Mouse (Mus musculus): ENCODE data around the gene Dnmbp. TPM values are rescaled to one million over a fixed set of nuclear protein-coding genes. Genes with fewer than 3 reads are reported as not detected.

Gene Dnmbp
- polyA plus RNA-seq, 1 experiment from 2014 or later = 8.4 TPM

GRCm38 (mm10) chr19:43968436-43969026 is 28.5 kb upstream of the Dnmbp start:
- Histone ChIP-seq H3K4me2 (ENCODE audit: low read depth, low read length) (no peak overlapping the region), H3K9me3 (ENCODE audit: control insufficient read depth, low read length) (no peaks in the 10 kb centered on the region), H3K9ac (replicated peaks; ENCODE audit: low read depth, low read length) (no peak overlapping the region), H3K4me3 (ENCODE audit: low read depth, low read length) (no peak overlapping the region), H3K36me3 (ENCODE audit: control insufficient read depth, insufficient read depth, low read length) (no peaks in the 10 kb centered on the region), H3K4me1 (ENCODE audit: control insufficient read depth, insufficient read depth, low read length) (no peaks in the 10 kb centered on the region), H3K27ac (ENCODE audit: low read depth, low read length) (no peak overlapping the region), H3K27me3 (ENCODE audit: control insufficient read depth, insufficient read depth, low read length) (no peaks in the 10 kb centered on the region)
- ATAC-seq (ENCODE audit: low read depth) = no peak
- WGBS = 52% methylated on average over 8 of the region's 11 CpGs

GRCm38 (mm10) chr19:43966481-43966880 is 26.5 kb upstream of the Dnmbp start:
- WGBS = 84% methylated on average over 2 of the region's 2 CpGs
- H3K27ac ChIP-seq (ENCODE audit: low read depth, low read length) = no peak overlapping the region
- H3K4me1 ChIP-seq (ENCODE audit: control insufficient read depth, insufficient read depth, low read length) = no peaks in the 10 kb centered on the region
- H3K4me2 ChIP-seq (ENCODE audit: low read depth, low read length) = no peak overlapping the region
- H3K4me3 ChIP-seq (ENCODE audit: low read depth, low read length) = no peak overlapping the region
- H3K9me3 ChIP-seq (ENCODE audit: control insufficient read depth, low read length) = no peaks in the 10 kb centered on the region
- no peak for ATAC-seq (ENCODE audit: low read depth)
- no peak overlapping the region for H3K9ac ChIP-seq (replicated peaks; ENCODE audit: low read depth, low read length)
- H3K36me3 ChIP-seq (ENCODE audit: control insufficient read depth, insufficient read depth, low read length) = no peaks in the 10 kb centered on the region
- H3K27me3 ChIP-seq (ENCODE audit: control insufficient read depth, insufficient read depth, low read length) = no peaks in the 10 kb centered on the region

- H3K9ac ChIP-seq (replicated peaks; ENCODE audit: low read depth, low read length) = no peak overlapping the region
- H3K27ac ChIP-seq (ENCODE audit: low read depth, low read length) = no peak overlapping the region
- H3K36me3 ChIP-seq (ENCODE audit: control insufficient read depth, insufficient read depth, low read length) = no peaks in the 10 kb centered on the region
- WGBS = 85% methylated on average over 11 of the region's 11 CpGs
- H3K27me3 ChIP-seq (ENCODE audit: control insufficient read depth, insufficient read depth, low read length) = no peaks in the 10 kb centered on the region
- H3K4me2 ChIP-seq (ENCODE audit: low read depth, low read length) = no peak overlapping the region
- H3K9me3 ChIP-seq (ENCODE audit: control insufficient read depth, low read length) = no peaks in the 10 kb centered on the region
- H3K4me1 ChIP-seq (ENCODE audit: control insufficient read depth, insufficient read depth, low read length) = no peaks in the 10 kb centered on the region
- no peak overlapping the region for H3K4me3 ChIP-seq (ENCODE audit: low read depth, low read length)
- ATAC-seq (ENCODE audit: low read depth) = no peak
Measured at GRCm38 (mm10) chr19:43965496-43966085, 25.6 kb upstream of the Dnmbp start.

- Histone ChIP-seq H3K9me3 (ENCODE audit: control insufficient read depth, low read length) (no peaks in the 10 kb centered on the region), H3K4me3 (ENCODE audit: low read depth, low read length) (no peak overlapping the region), H3K4me1 (ENCODE audit: control insufficient read depth, insufficient read depth, low read length) (no peaks in the 10 kb centered on the region), H3K27ac (ENCODE audit: low read depth, low read length) (no peak overlapping the region), H3K36me3 (ENCODE audit: control insufficient read depth, insufficient read depth, low read length) (no peaks in the 10 kb centered on the region), H3K9ac (replicated peaks; ENCODE audit: low read depth, low read length) (no peak overlapping the region), H3K4me2 (ENCODE audit: low read depth, low read length) (no peak overlapping the region), H3K27me3 (ENCODE audit: control insufficient read depth, insufficient read depth, low read length) (no peaks in the 10 kb centered on the region)
- no peak for ATAC-seq (ENCODE audit: low read depth)
- 71% methylated on average over 9 of the region's 9 CpGs for WGBS
Measured at GRCm38 (mm10) chr19:43962795-43963194, 22.8 kb upstream of the Dnmbp start.

- H3K36me3 ChIP-seq (ENCODE audit: control insufficient read depth, insufficient read depth, low read length) = no peaks in the 10 kb centered on the region
- no peak for ATAC-seq (ENCODE audit: low read depth)
- no peak overlapping the region for H3K4me2 ChIP-seq (ENCODE audit: low read depth, low read length)
- H3K27ac ChIP-seq (ENCODE audit: low read depth, low read length) = no peak overlapping the region
- H3K27me3 ChIP-seq (ENCODE audit: control insufficient read depth, insufficient read depth, low read length) = no peaks in the 10 kb centered on the region
- H3K9me3 ChIP-seq (ENCODE audit: control insufficient read depth, low read length) = no peaks in the 10 kb centered on the region
- H3K4me1 ChIP-seq (ENCODE audit: control insufficient read depth, insufficient read depth, low read length) = no peaks in the 10 kb centered on the region
- no peak overlapping the region for H3K9ac ChIP-seq (replicated peaks; ENCODE audit: low read depth, low read length)
- H3K4me3 ChIP-seq (ENCODE audit: low read depth, low read length) = no peak overlapping the region
- 84% methylated on average over 2 of the region's 2 CpGs for WGBS
Measured at GRCm38 (mm10) chr19:43961185-43961584, 21.2 kb upstream of the Dnmbp start.

- H3K27ac ChIP-seq (ENCODE audit: low read depth, low read length) = no peak overlapping the region
- no peaks in the 10 kb centered on the region for H3K36me3 ChIP-seq (ENCODE audit: control insufficient read depth, insufficient read depth, low read length)
- H3K4me2 ChIP-seq (ENCODE audit: low read depth, low read length) = no peak overlapping the region
- no peak overlapping the region for H3K4me3 ChIP-seq (ENCODE audit: low read depth, low read length)
- no peaks in the 10 kb centered on the region for H3K27me3 ChIP-seq (ENCODE audit: control insufficient read depth, insufficient read depth, low read length)
- no peak for ATAC-seq (ENCODE audit: low read depth)
- H3K4me1 ChIP-seq (ENCODE audit: control insufficient read depth, insufficient read depth, low read length) = no peaks in the 10 kb centered on the region
- H3K9ac ChIP-seq (replicated peaks; ENCODE audit: low read depth, low read length) = no peak overlapping the region
- WGBS = 92% methylated on average over 11 of the region's 11 CpGs
- H3K9me3 ChIP-seq (ENCODE audit: control insufficient read depth, low read length) = no peaks in the 10 kb centered on the region
Measured at GRCm38 (mm10) chr19:43960014-43960413, 20.0 kb upstream of the Dnmbp start.

- ATAC-seq (ENCODE audit: low read depth) = no peak
- Histone ChIP-seq H3K9me3 (ENCODE audit: control insufficient read depth, low read length) (no peaks in the 10 kb centered on the region), H3K4me1 (ENCODE audit: control insufficient read depth, insufficient read depth, low read length) (no peaks in the 10 kb centered on the region), H3K9ac (replicated peaks; ENCODE audit: low read depth, low read length) (no peak overlapping the region), H3K27ac (ENCODE audit: low read depth, low read length) (no peak overlapping the region), H3K36me3 (ENCODE audit: control insufficient read depth, insufficient read depth, low read length) (no peaks in the 10 kb centered on the region), H3K4me2 (ENCODE audit: low read depth, low read length) (no peak overlapping the region), H3K4me3 (ENCODE audit: low read depth, low read length) (no peak overlapping the region), H3K27me3 (ENCODE audit: control insufficient read depth, insufficient read depth, low read length) (no peaks in the 10 kb centered on the region)
- 23% methylated on average over 2 of the region's 2 CpGs for WGBS
Measured at GRCm38 (mm10) chr19:43959162-43959561, 19.2 kb upstream of the Dnmbp start.

GRCm38 (mm10) chr19:43957881-43958280 is 17.9 kb upstream of the Dnmbp start:
- H3K27me3 ChIP-seq (ENCODE audit: control insufficient read depth, insufficient read depth, low read length) = no peaks in the 10 kb centered on the region
- H3K9me3 ChIP-seq (ENCODE audit: control insufficient read depth, low read length) = no peaks in the 10 kb centered on the region
- H3K4me1 ChIP-seq (ENCODE audit: control insufficient read depth, insufficient read depth, low read length) = no peaks in the 10 kb centered on the region
- 82% methylated on average over 4 of the region's 4 CpGs for WGBS
- no peak overlapping the region for H3K4me3 ChIP-seq (ENCODE audit: low read depth, low read length)
- no peaks in the 10 kb centered on the region for H3K36me3 ChIP-seq (ENCODE audit: control insufficient read depth, insufficient read depth, low read length)
- ATAC-seq (ENCODE audit: low read depth) = no peak
- H3K4me2 ChIP-seq (ENCODE audit: low read depth, low read length) = no peak overlapping the region
- H3K9ac ChIP-seq (replicated peaks; ENCODE audit: low read depth, low read length) = no peak overlapping the region
- H3K27ac ChIP-seq (ENCODE audit: low read depth, low read length) = no peak overlapping the region

GRCm38 (mm10) chr19:43957402-43957801 is 17.4 kb upstream of the Dnmbp start:
- no peak overlapping the region for H3K9ac ChIP-seq (replicated peaks; ENCODE audit: low read depth, low read length)
- H3K9me3 ChIP-seq (ENCODE audit: control insufficient read depth, low read length) = no peaks in the 10 kb centered on the region
- no peaks in the 10 kb centered on the region for H3K27me3 ChIP-seq (ENCODE audit: control insufficient read depth, insufficient read depth, low read length)
- ATAC-seq (ENCODE audit: low read depth) = no peak
- H3K27ac ChIP-seq (ENCODE audit: low read depth, low read length) = no peak overlapping the region
- H3K36me3 ChIP-seq (ENCODE audit: control insufficient read depth, insufficient read depth, low read length) = no peaks in the 10 kb centered on the region
- no peak overlapping the region for H3K4me2 ChIP-seq (ENCODE audit: low read depth, low read length)
- H3K4me3 ChIP-seq (ENCODE audit: low read depth, low read length) = no peak overlapping the region
- no peaks in the 10 kb centered on the region for H3K4me1 ChIP-seq (ENCODE audit: control insufficient read depth, insufficient read depth, low read length)
- WGBS = 29% methylated on average over 4 of the region's 4 CpGs

All from neural tube, embryonic 14.5 days (tissue).